Mouse (Mus musculus): ENCODE data around the gene Prickle1. TPM values are rescaled to one million over a fixed set of nuclear protein-coding genes. Genes with fewer than 3 reads are reported as not detected.

Prickle1 gene
- polyA plus RNA-seq, 1 experiment from 2014 or later, result 21.7 TPM

DNA sequence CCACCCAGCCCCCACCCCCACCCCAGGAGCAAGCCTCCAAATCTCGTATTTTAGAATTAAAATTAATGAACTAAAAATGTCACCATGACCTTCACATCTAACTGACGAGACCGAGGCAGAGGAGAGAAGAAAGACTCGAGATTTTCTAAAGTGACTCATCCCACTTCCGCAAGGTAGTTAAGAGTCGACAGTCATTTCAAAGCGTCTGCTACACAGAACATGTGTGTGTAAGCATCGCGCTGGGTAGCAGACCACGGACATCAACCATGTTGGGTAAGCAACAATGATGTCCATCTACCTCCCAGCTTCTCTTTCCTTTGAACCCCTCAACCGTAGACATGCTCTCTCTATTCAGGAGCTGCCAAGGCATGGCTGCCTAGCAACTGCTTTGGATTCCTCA is 12.6 kb downstream of the Prickle1 start:
- Histone ChIP-seq H3K27me3 (ENCODE audit: control insufficient read depth, insufficient read depth, low read length) (no peaks in the 10 kb centered on the region), H3K9me3 (replicated peaks; ENCODE audit: control insufficient read depth, low read length) (no peaks in the 10 kb centered on the region), H3K9ac (ENCODE audit: low read length) (no peak overlapping the region), H3K27ac (ENCODE audit: low read length) (no peak overlapping the region), H3K4me2 (ENCODE audit: low read depth, low read length) (no peak overlapping the region), H3K4me1 (ENCODE audit: control insufficient read depth, insufficient read depth, low read length) (0 out of 2 replicates have a peak, but pooled peaks cover 2% of the 10 kb centered on the region), H3K36me3 (ENCODE audit: control insufficient read depth, insufficient read depth, low read length) (no peaks in the 10 kb centered on the region), H3K4me3 (replicated peaks; ENCODE audit: low read length) (no peak overlapping the region)
- 83% methylated on average over 11 of the region's 11 CpGs for WGBS
- ATAC-seq (ENCODE audit: insufficient read depth, low FRiP score), result no peak

DNA sequence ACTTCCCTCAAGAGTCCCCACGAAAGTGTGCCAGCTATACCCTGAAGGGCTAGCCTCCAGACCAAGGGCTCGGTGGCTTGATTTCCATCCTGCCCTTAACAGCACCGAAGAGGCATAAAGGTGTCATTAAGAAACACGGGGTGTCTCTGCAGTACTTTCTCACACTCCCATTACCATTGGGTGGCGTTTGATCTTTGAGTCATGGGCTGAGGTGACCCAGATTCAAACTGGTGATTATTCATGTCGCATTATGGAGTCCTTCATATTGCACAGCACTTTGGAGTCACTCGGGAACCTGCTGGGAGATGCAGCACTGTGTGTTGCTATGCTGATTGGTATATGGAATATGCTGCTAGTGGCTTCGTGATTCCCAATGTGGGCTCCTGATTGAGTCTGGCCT is 14.0 kb downstream of the Prickle1 start:
- H3K27ac ChIP-seq (ENCODE audit: low read length), result no peak overlapping the region
- 0 out of 2 replicates have a peak, but pooled peaks cover 5% of the 10 kb centered on the region for H3K36me3 ChIP-seq (ENCODE audit: control insufficient read depth, insufficient read depth, low read length)
- H3K4me3 ChIP-seq (replicated peaks; ENCODE audit: low read length), result no peak overlapping the region
- no peaks in the 10 kb centered on the region for H3K4me1 ChIP-seq (ENCODE audit: control insufficient read depth, insufficient read depth, low read length)
- no peak for ATAC-seq (ENCODE audit: insufficient read depth, low FRiP score)
- no peak overlapping the region for H3K4me2 ChIP-seq (ENCODE audit: low read depth, low read length)
- whole genome bisulfite sequencing, result 87% methylated on average over 8 of the region's 8 CpGs
- H3K9me3 ChIP-seq (replicated peaks; ENCODE audit: control insufficient read depth, low read length), result 0 out of 2 replicates have a peak, but pooled peaks cover 2% of the 10 kb centered on the region
- no peaks in the 10 kb centered on the region for H3K27me3 ChIP-seq (ENCODE audit: control insufficient read depth, insufficient read depth, low read length)
- no peak overlapping the region for H3K9ac ChIP-seq (ENCODE audit: low read length)

DNA sequence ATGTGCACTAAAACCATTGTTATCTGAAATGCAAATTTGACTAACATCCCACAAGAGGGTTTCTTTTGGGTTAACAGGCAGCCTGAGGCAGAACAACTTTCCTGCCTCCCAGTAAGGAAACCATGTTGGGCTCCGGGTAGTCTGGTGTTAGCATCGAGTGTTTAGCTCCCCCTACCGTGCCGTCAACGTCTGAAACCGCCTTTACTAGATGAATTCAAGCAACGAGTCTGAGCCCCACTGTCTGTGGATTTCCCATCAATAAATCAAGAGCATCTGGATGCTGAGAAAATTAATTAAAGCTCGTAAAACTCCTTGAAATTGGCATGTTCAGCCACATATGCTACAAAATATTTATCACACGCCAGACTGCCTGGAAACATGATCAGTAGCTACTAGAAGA is 15.8 kb downstream of the Prickle1 start:
- H3K9me3 ChIP-seq (replicated peaks; ENCODE audit: control insufficient read depth, low read length), result 0 out of 2 replicates have a peak, but pooled peaks cover 2% of the 10 kb centered on the region
- H3K4me2 ChIP-seq (ENCODE audit: low read depth, low read length), result no peak overlapping the region
- H3K27me3 ChIP-seq (ENCODE audit: control insufficient read depth, insufficient read depth, low read length), result no peaks in the 10 kb centered on the region
- H3K36me3 ChIP-seq (ENCODE audit: control insufficient read depth, insufficient read depth, low read length), result 0 out of 2 replicates have a peak, but pooled peaks cover 5% of the 10 kb centered on the region
- no peak for ATAC-seq (ENCODE audit: insufficient read depth, low FRiP score)
- no peak overlapping the region for H3K9ac ChIP-seq (ENCODE audit: low read length)
- no peaks in the 10 kb centered on the region; the same call in 1 of the 2 replicates for H3K4me1 ChIP-seq (ENCODE audit: control insufficient read depth, insufficient read depth, low read length)
- WGBS, result 48% methylated on average over 9 of the region's 9 CpGs
- H3K27ac ChIP-seq (ENCODE audit: low read length), result no peak overlapping the region
- no peak overlapping the region for H3K4me3 ChIP-seq (replicated peaks; ENCODE audit: low read length)

DNA sequence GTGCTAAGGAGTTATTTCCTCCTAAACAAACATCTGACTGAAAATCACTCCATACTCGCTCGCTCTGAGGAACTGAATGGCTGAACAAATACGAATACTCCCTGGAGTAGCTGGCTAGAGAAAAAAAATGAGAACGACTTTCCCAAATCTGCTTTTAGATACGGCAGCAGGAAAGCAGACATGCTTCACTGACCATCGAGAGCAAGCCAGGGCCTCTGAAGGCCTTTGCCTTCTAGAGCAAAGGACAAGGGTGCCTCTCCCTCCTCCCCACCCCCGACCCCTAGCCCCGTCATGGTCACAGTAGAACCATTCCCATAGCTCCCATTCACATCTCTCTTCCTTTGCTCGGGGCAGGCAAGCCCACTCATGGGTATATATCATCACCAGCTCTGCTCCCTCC is 16.6 kb downstream of the Prickle1 start:
- no peak overlapping the region for H3K27ac ChIP-seq (ENCODE audit: low read length)
- H3K4me3 ChIP-seq (replicated peaks; ENCODE audit: low read length), result no peak overlapping the region
- WGBS, result 84% methylated on average over 9 of the region's 9 CpGs
- no peak for ATAC-seq (ENCODE audit: insufficient read depth, low FRiP score)
- no peaks in the 10 kb centered on the region for H3K27me3 ChIP-seq (ENCODE audit: control insufficient read depth, insufficient read depth, low read length)
- no peak overlapping the region for H3K4me2 ChIP-seq (ENCODE audit: low read depth, low read length)
- 0 out of 2 replicates have a peak, but pooled peaks cover 2% of the 10 kb centered on the region for H3K9me3 ChIP-seq (replicated peaks; ENCODE audit: control insufficient read depth, low read length)
- H3K9ac ChIP-seq (ENCODE audit: low read length), result no peak overlapping the region
- H3K36me3 ChIP-seq (ENCODE audit: control insufficient read depth, insufficient read depth, low read length), result 0 out of 2 replicates have a peak, but pooled peaks cover 5% of the 10 kb centered on the region
- H3K4me1 ChIP-seq (ENCODE audit: control insufficient read depth, insufficient read depth, low read length), result no peaks in the 10 kb centered on the region; the same call in 1 of the 2 replicates

DNA sequence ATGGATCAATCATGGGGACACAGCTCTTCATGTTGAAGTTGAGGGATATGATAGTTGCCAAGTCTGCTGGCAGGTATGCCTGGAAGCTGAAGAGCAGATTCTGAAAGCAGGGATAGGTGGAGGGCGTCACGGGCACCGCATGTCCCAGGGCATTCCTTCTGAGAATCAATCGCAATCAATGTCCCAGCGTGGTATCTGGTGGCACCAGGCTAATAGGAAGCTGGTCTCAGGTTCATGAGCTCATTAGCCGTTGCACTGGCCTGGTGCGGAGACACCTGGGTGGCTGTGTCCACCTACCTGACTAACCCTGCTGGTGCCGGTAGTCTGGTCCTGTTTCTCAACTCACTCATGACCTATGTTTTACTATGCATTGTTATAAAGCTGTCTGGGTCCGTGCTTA is 19.3 kb downstream of the Prickle1 start:
- Histone ChIP-seq H3K4me2 (ENCODE audit: low read depth, low read length) (no peak overlapping the region), H3K27me3 (ENCODE audit: control insufficient read depth, insufficient read depth, low read length) (no peaks in the 10 kb centered on the region), H3K4me3 (replicated peaks; ENCODE audit: low read length) (no peak overlapping the region), H3K27ac (ENCODE audit: low read length) (no peak overlapping the region), H3K4me1 (ENCODE audit: control insufficient read depth, insufficient read depth, low read length) (no peaks in the 10 kb centered on the region; the same call in 1 of the 2 replicates), H3K9ac (ENCODE audit: low read length) (no peak overlapping the region), H3K9me3 (replicated peaks; ENCODE audit: control insufficient read depth, low read length) (0 out of 2 replicates have a peak, but pooled peaks cover 2% of the 10 kb centered on the region), H3K36me3 (ENCODE audit: control insufficient read depth, insufficient read depth, low read length) (0 out of 2 replicates have a peak, but pooled peaks cover 5% of the 10 kb centered on the region)
- ATAC-seq (ENCODE audit: insufficient read depth, low FRiP score), result no peak
- 74% methylated on average over 9 of the region's 9 CpGs for WGBS

DNA sequence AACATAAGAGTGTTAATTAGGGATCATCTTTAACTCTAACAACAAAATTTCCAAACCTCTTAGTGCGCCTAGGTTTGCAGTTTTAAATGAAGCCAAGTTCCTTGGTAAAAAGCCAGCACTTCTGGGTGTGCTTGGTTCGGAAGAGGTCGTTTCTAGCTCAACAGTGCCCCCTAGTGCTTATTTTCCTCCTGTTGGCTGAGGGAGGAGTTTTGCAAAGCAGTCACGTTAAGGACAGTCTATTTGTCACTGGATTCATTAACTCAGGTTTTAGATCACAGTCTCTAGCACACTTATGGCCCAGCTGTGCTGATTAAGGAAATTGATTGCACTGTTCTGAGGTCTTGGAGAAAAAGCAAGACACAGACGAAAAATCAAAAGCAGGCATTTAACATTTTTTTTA is 19.8 kb downstream of the Prickle1 start:
- Histone ChIP-seq H3K9ac (ENCODE audit: low read length) (no peak overlapping the region), H3K4me2 (ENCODE audit: low read depth, low read length) (no peak overlapping the region), H3K36me3 (ENCODE audit: control insufficient read depth, insufficient read depth, low read length) (0 out of 2 replicates have a peak, but pooled peaks cover 5% of the 10 kb centered on the region), H3K9me3 (replicated peaks; ENCODE audit: control insufficient read depth, low read length) (0 out of 2 replicates have a peak, but pooled peaks cover 2% of the 10 kb centered on the region), H3K27ac (ENCODE audit: low read length) (no peak overlapping the region), H3K4me3 (replicated peaks; ENCODE audit: low read length) (no peak overlapping the region), H3K4me1 (ENCODE audit: control insufficient read depth, insufficient read depth, low read length) (no peaks in the 10 kb centered on the region; the same call in 1 of the 2 replicates), H3K27me3 (ENCODE audit: control insufficient read depth, insufficient read depth, low read length) (no peaks in the 10 kb centered on the region)
- 8% methylated on average over 5 of the region's 5 CpGs for WGBS
- peak; percentile 73; the same call in 1 of the 2 replicates for ATAC-seq (ENCODE audit: insufficient read depth, low FRiP score)

DNA sequence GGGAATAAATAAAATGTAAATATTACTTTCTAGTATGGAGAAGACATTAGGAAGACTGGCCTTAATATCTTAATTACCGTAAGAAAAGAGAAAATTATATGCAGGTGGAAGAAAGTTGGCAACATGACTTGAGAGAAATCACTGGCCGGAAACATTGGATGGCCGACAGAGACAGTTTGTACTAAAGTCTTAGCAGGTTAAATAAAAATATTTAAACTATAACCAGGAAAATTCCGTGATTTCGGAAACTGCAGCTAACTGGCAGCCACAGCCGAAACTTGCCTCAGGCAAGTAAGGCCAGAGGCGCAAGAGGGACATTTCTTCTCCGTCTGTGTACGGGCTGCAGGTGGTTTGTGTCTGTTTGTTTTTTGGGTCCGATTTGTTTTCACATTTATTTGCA is 22.8 kb downstream of the Prickle1 start:
- H3K4me1 ChIP-seq (ENCODE audit: control insufficient read depth, insufficient read depth, low read length), result peaks cover 4% of the 10 kb centered on the region
- H3K27me3 ChIP-seq (ENCODE audit: control insufficient read depth, insufficient read depth, low read length), result no peaks in the 10 kb centered on the region
- 0 out of 2 replicates have a peak, but pooled peaks cover 5% of the 10 kb centered on the region for H3K36me3 ChIP-seq (ENCODE audit: control insufficient read depth, insufficient read depth, low read length)
- no peak overlapping the region for H3K27ac ChIP-seq (ENCODE audit: low read length)
- H3K4me2 ChIP-seq (ENCODE audit: low read depth, low read length), result no peak overlapping the region
- H3K4me3 ChIP-seq (replicated peaks; ENCODE audit: low read length), result no peak overlapping the region
- no peak for ATAC-seq (ENCODE audit: insufficient read depth, low FRiP score)
- no peak overlapping the region for H3K9ac ChIP-seq (ENCODE audit: low read length)
- WGBS, result 83% methylated on average over 10 of the region's 10 CpGs
- 0 out of 2 replicates have a peak, but pooled peaks cover 2% of the 10 kb centered on the region for H3K9me3 ChIP-seq (replicated peaks; ENCODE audit: control insufficient read depth, low read length)

DNA sequence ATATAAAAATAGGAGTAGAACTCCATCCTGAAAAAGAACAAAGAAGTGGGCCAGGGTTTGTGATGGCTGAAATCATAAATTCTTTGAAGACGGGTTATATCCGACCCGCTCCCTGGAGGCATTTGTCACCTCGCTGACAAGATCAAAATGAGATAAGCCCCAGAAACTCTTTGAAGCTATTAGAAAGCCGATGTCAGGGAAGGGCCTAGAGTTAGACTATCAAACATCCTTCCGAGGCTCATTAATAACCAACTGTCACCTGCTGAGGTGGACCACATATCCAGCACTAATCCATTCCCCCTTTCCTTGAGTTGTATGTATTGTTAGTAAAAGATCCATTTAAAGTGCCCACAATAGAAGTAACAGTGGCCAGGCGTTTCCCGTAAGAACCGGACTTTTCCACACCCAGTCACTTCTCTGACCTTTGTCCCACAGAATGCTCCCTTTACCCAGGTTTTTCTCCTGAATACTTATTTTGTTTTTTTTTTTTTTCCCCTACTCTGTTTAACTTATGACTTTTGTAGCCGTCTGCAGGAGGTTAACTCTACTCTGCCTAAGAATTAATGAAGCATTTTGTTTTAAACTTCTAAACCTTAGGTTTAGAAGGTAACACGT is 24.7 kb downstream of the Prickle1 start:
- Histone ChIP-seq H3K4me3 (replicated peaks; ENCODE audit: low read length) (no peak overlapping the region), H3K36me3 (ENCODE audit: control insufficient read depth, insufficient read depth, low read length) (no peaks in the 10 kb centered on the region), H3K9ac (ENCODE audit: low read length) (no peak overlapping the region), H3K27me3 (ENCODE audit: control insufficient read depth, insufficient read depth, low read length) (no peaks in the 10 kb centered on the region), H3K4me2 (ENCODE audit: low read depth, low read length) (no peak overlapping the region), H3K9me3 (replicated peaks; ENCODE audit: control insufficient read depth, low read length) (no peaks in the 10 kb centered on the region), H3K4me1 (ENCODE audit: control insufficient read depth, insufficient read depth, low read length) (peaks cover 9% of the 10 kb centered on the region), H3K27ac (ENCODE audit: low read length) (no peak overlapping the region)
- WGBS, result 60% methylated on average over 11 of the region's 11 CpGs
- ATAC-seq (ENCODE audit: insufficient read depth, low FRiP score), result no peak

DNA sequence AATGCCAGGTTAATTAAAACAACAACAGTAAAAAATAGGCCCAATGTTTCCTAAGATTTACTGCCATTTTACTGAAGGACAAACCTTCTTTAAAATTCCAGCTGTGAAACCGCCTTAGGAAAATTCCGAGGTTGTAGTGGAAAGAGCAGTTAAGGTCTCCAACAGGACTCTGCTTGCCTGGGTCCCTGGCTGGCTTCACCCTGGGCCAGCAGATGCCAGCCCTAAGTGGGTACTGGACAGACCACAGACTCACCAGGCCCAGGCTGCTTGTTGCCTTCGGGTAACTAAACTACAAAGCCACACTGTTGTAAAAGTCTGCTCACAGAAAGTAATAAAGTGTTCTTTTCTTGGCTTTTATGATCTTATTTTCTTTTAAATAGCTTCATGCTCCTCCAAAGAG is 26.8 kb downstream of the Prickle1 start:
- ATAC-seq (ENCODE audit: insufficient read depth, low FRiP score), result no peak
- H3K9me3 ChIP-seq (replicated peaks; ENCODE audit: control insufficient read depth, low read length), result no peaks in the 10 kb centered on the region
- no peaks in the 10 kb centered on the region for H3K27me3 ChIP-seq (ENCODE audit: control insufficient read depth, insufficient read depth, low read length)
- no peak overlapping the region for H3K4me3 ChIP-seq (replicated peaks; ENCODE audit: low read length)
- WGBS, result 82% methylated on average over 3 of the region's 3 CpGs
- H3K27ac ChIP-seq (ENCODE audit: low read length), result no peak overlapping the region
- peaks cover 9% of the 10 kb centered on the region for H3K4me1 ChIP-seq (ENCODE audit: control insufficient read depth, insufficient read depth, low read length)
- H3K36me3 ChIP-seq (ENCODE audit: control insufficient read depth, insufficient read depth, low read length), result no peaks in the 10 kb centered on the region
- H3K9ac ChIP-seq (ENCODE audit: low read length), result no peak overlapping the region
- H3K4me2 ChIP-seq (ENCODE audit: low read depth, low read length), result no peak overlapping the region

All from stomach, embryonic 16.5 days (tissue).